Mouse (Mus musculus) thymus, postnatal 10 days (tissue): ENCODE results near the gene Gm28048.

Source experiments
- DNase-seq, 2 experiments: peaks; one replicate each; pipeline ENCODE4 v3.0.0; 2021; ENCODE audit warnings: low spot score in 2 of 2

Gene Gm28048

GRCm38 (mm10) chr11:22799987-22800424, 181.9 kb downstream of the Gm28048 start:
- no peak for DNase-seq

- no peak for DNase-seq
Measured at GRCm38 (mm10) chr11:22798916-22799315, 183.0 kb downstream of the Gm28048 start.

GRCm38 (mm10) chr11:22794734-22795133, 187.2 kb downstream of the Gm28048 start:
- DNase-seq, result no peak

DNA sequence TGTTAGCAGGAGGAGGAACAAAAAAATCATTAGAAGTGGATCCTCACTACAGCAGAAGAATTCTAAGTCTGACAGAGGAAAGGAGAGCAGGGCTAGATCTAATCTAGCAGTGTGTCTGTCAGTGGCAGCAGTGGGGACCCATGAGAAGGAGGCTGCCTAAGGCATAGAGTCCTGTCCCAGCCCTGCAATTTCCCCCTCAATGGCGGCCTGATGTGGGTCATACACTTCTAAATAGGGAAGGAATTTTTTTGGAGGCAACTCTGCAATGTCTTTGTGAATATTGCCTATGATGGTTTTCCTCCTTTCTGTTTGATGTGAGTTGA, 188.0 kb downstream of the Gm28048 start:
- DNase-seq, result no peak

- DNase-seq, result no peak
Measured at GRCm38 (mm10) chr11:22793176-22793880, 188.6 kb downstream of the Gm28048 start.

GRCm38 (mm10) chr11:22792149-22792548, 189.7 kb downstream of the Gm28048 start:
- no peak for DNase-seq

- no peak for DNase-seq
Measured at GRCm38 (mm10) chr11:22791726-22792125, 190.2 kb downstream of the Gm28048 start.

DNA sequence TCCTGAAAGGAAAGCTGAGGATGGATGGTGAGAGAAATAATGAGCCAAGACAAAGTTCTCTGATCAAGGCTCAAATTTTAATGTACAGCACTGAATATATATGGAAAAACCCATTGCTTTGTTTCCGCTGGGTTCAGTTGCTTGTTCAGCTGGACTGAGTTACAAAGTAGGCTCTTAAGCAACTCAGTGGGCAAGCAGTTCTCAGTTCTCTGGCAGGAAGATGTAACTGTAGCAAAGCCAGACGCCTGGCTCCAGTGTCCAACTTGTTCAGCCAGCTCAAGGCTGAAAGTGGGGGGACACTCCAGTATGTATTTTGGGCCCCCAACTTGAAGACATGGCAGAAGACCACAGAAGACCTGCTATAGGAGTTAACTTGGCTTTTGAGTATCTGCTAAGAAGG, 194.1 kb downstream of the Gm28048 start:
- DNase-seq, result no peak
